Mouse (Mus musculus) erythroblast, embryonic 14.5 days (primary cell): ENCODE measurements at regions not wholly inside any gene's neighbourhood (a gene's known extent, or its start where the extent isn't known, plus 50 kb on each side); places are given as distances from the start of the nearest gene placed in this dataset.

Experiments used
- GATA1 ChIP-seq: IDR thresholded peaks from 2 replicates; pipeline ENCODE4 v1.6.1; 2012; ENCODE audit warnings: low read length, inconsistent platforms, mixed read lengths
- TAL1 ChIP-seq: IDR thresholded peaks from 3 replicates; pipeline ENCODE4 v1.6.1; 2012; ENCODE audit warnings: low read length, inconsistent platforms, mixed read lengths

DNA sequence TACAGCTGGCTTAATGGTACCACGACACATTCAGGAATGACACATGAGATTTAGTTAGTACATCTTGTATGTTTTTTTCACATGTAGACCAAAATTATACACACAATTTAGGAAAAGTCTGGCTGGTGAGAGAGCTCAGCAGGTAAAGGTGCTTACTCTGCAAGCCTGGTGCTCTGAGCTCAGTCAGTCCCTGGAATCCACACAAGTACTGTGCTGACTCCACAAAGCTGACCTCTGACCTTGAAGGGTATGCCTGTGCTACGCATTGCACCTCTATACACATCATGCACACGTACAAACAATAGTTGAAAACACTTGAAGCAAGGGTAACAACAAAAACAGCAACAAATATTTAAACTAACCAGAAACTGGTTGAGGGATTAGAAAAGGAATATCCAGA lies 96.5 kb downstream of the Foxb1 start:
- no peak for TF ChIP-seq GATA1
- TF ChIP-seq TAL1: no peak
